ENCODE assay signal across 16 mouse cellular contexts in the genomic region with DNA sequence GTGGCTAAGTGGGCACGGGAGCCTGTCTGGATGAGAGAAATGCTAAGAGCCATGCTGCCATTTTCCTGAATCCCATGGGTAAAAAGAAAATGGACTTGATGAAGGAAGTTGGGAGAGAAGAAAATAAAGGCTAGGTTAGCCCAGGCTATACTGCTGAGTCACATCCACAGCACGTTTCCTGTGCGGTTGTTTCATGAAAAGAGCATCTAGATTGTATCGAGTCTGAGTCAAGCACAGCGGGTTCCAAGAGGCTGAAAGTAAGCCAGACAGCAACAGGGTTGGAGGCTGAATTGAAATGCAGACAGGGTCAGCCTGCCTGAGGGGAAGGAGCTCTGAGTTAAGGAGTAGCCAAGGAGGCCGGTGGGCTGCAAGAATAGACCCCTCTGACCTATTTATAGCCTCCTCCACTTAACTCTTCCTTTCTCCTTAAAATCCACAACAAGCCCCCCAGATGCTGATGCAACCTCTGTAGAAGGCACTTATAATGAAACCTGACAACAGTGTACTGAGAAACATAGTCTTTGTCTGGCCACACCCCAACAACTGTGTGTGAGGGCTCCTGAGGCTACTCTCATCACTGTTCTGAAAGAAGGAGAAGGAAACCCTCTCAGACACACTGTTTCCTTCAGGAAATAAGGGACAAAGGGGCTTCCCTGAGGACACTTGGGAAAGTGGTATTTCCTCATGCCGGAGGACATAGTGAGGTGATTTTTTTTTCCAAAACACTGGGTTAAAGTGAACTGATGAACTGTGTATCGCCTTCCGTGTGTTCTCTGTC.
DNase-seq lines count a peak whose midpoint lies in the region; ATAC-seq and TF ChIP-seq lines count a peak whose summit lies in the region.
"Had no signal": no experiment of that assay in that cellular context is flagged by ENCODE, and none has a peak within 500 bp of the region (broad histone marks: within the 10 kb centered on the region; RNA-seq: fewer than 3 reads in every experiment).

No protein-coding gene starts in this region.

- no peak overlapping the region for H3K9ac ChIP-seq in intestine, postnatal 0 days (ENCODE audit: low read depth, low read length)
- H3K9ac ChIP-seq: hindbrain, embryonic 15.5 days; limb, embryonic 12.5 days; neural tube, embryonic 15.5 days had no signal

- H3K4me2 ChIP-seq in intestine, postnatal 0 days (replicated peaks; ENCODE audit: low read depth), result no peak overlapping the region
- H3K4me2 ChIP-seq: hindbrain, embryonic 15.5 days; limb, embryonic 12.5 days; neural tube, embryonic 15.5 days had no signal

- H3K4me1 ChIP-seq in heart, embryonic 10.5 days, result peaks cover 9% of the 10 kb centered on the region
- peaks cover 30% of the 10 kb centered on the region for H3K4me1 ChIP-seq in brown adipose tissue, adult 24 weeks (ENCODE audit: control insufficient read depth, insufficient read depth, insufficient read length, low read length)
- no peaks in the 10 kb centered on the region for H3K4me1 ChIP-seq in intestine, postnatal 0 days (replicated peaks; ENCODE audit: control insufficient read depth, insufficient read depth, low read length)
- H3K4me1 ChIP-seq: hindbrain, embryonic 15.5 days; limb, embryonic 12.5 days; neural tube, embryonic 15.5 days had no signal

- no peak for TF ChIP-seq CTCF in intestine, postnatal 0 days (IDR thresholded peaks at IDR 0.05; ENCODE audit: low read depth)

- 69% methylated on average over 9 of the region's 9 CpGs for WGBS in heart, embryonic 10.5 days
- WGBS in intestine, postnatal 0 days, result 87% methylated on average over 9 of the region's 9 CpGs

- DNase-seq in heart, adult 11 months, result peak; percentile 97
- DNase-seq in heart, embryonic 10.5 days (ENCODE audit: low spot score), result no peak
- peak; percentile 31 for DNase-seq in lung, postnatal 10 days
- no peak for DNase-seq in lung, postnatal 14 days
- peak; percentile 18 to 63 for DNase-seq in kidney, postnatal 25 days
- DNase-seq in left cerebral cortex, postnatal 14 days (ENCODE audit: low spot score in 2 of 2), result no peak
- DNase-seq: B cell, adult 2 months; cerebellum, adult 11-12 months; thymus, adult 18-20 months had no signal

- ATAC-seq in intestine, postnatal 0 days, result no peak
- ATAC-seq: forebrain, embryonic 16.5 days had no signal

- 0 out of 2 replicates have a peak, but pooled peaks cover 3% of the 10 kb centered on the region for H3K9me3 ChIP-seq in heart, embryonic 10.5 days
- no peaks in the 10 kb centered on the region for H3K9me3 ChIP-seq in intestine, postnatal 0 days (ENCODE audit: control insufficient read depth)
- H3K9me3 ChIP-seq: hindbrain, embryonic 15.5 days; neural tube, embryonic 15.5 days had no signal

- no peak overlapping the region for H3K4me3 ChIP-seq in heart, embryonic 10.5 days
- no peak overlapping the region for H3K4me3 ChIP-seq in brown adipose tissue, adult 24 weeks (ENCODE audit: insufficient read depth, low read depth, low read length)
- no peak overlapping the region for H3K4me3 ChIP-seq in intestine, postnatal 0 days (ENCODE audit: low read depth, low read length)
- H3K4me3 ChIP-seq: hindbrain, embryonic 15.5 days; limb, embryonic 12.5 days; megakaryocyte, embryonic 14.5 days; neural tube, embryonic 15.5 days had no signal

- no peak overlapping the region for H3K27ac ChIP-seq in heart, embryonic 10.5 days
- H3K27ac ChIP-seq in brown adipose tissue, adult 24 weeks (replicated peaks; ENCODE audit: low read depth, low read length), result peak overlapping the region; percentile 100
- no peak overlapping the region for H3K27ac ChIP-seq in intestine, postnatal 0 days (ENCODE audit: low read depth, low read length)
- H3K27ac ChIP-seq: hindbrain, embryonic 15.5 days; limb, embryonic 12.5 days; neural tube, embryonic 15.5 days had no signal

- intact Hi-C loops in left cerebral cortex, postnatal 14 days (cut with DNase I), result no loop called here

- no peaks in the 10 kb centered on the region for H3K27me3 ChIP-seq in heart, embryonic 10.5 days (ENCODE audit: insufficient read depth, poor library complexity, severe bottlenecking)
- H3K27me3 ChIP-seq in intestine, postnatal 0 days (replicated peaks; ENCODE audit: control insufficient read depth, insufficient read depth, low read length), result no peaks in the 10 kb centered on the region
- H3K27me3 ChIP-seq: hindbrain, embryonic 15.5 days; limb, embryonic 12.5 days; neural tube, embryonic 15.5 days had no signal

- H3K36me3 ChIP-seq in heart, embryonic 10.5 days, result no peaks in the 10 kb centered on the region
- no peaks in the 10 kb centered on the region for H3K36me3 ChIP-seq in intestine, postnatal 0 days (ENCODE audit: control insufficient read depth, insufficient read depth)
- H3K36me3 ChIP-seq: hindbrain, embryonic 15.5 days; limb, embryonic 12.5 days; neural tube, embryonic 15.5 days had no signal

Comparison
In these comparisons a context has a peak if more than half of its experiments do, and no peak if none do; other contexts are left out.
1. DNase-seq: peak in heart, adult 11 months (single experiment), lung, postnatal 10 days (single experiment) and kidney, postnatal 25 days (2 of 2); none in heart, embryonic 10.5 days (single experiment), lung, postnatal 14 days (single experiment) and left cerebral cortex, postnatal 14 days (0 of 2).